Mouse (Mus musculus) MEL (cell line): ENCODE data around the gene Ppp1r8. TPM values are rescaled to one million over a fixed set of nuclear protein-coding genes. Genes with fewer than 3 reads are reported as not detected.

ENCODE experiments used
- DNase-seq: peaks from one replicate; pipeline ENCODE4 v3.0.0; 2011; ENCODE audit warnings: low read depth, low spot score
- H3K27ac ChIP-seq: 2 replicates; pipeline ENCODE4 v1.5.1; 2012; ENCODE audit warnings: low read depth, mild to moderate bottlenecking, control low read depth, low read length, moderate library complexity; ENCODE audit not compliant: control insufficient read depth
- H3K27me3 ChIP-seq, 2 experiments: fragments of 150-350 bp in 1 of 2; sonication (generic) in 1 of 2; 2 replicates each; pipeline ENCODE4 v1.6.1; 2012; ENCODE audit warnings: low read length in 2 of 2, mild to moderate bottlenecking in 2 of 2, improper control_type of control experiment in 1 of 2, moderate library complexity in 1 of 2; ENCODE audit not compliant: insufficient read depth in 2 of 2, control insufficient read depth in 1 of 2
- H3K36me3 ChIP-seq, 2 experiments: 2 replicates each; pipeline ENCODE4 v1.6.1; 2012 to 2014; ENCODE audit warnings: low read length in 2 of 2, improper control_type of control experiment in 1 of 2, inconsistent platforms in 1 of 2, mild to moderate bottlenecking in 1 of 2; ENCODE audit not compliant: insufficient read depth in 2 of 2, control insufficient read depth in 1 of 2
- H3K4me1 ChIP-seq, 2 experiments: fragments of 150-350 bp in 1 of 2; sonication (generic) in 1 of 2; 2 replicates each; pipeline ENCODE4 v1.6.1; 2012; ENCODE audit warnings: low read length in 2 of 2, improper control_type of control experiment in 1 of 2, mild to moderate bottlenecking in 1 of 2; ENCODE audit not compliant: insufficient read depth in 2 of 2, control insufficient read depth in 1 of 2
- H3K4me3 ChIP-seq, 2 experiments: fragments of 150-350 bp in 1 of 2; sonication (generic) in 1 of 2; 2 replicates each; pipeline ENCODE4 v1.5.1; 2012; ENCODE audit warnings: low read depth in 2 of 2, low read length in 2 of 2, mild to moderate bottlenecking in 2 of 2, moderate library complexity in 2 of 2, control low read depth in 1 of 2, improper control_type of control experiment in 1 of 2; ENCODE audit not compliant: control insufficient read depth in 1 of 2, insufficient read depth in 1 of 2
- H3K79me2 ChIP-seq: 2 replicates; pipeline ENCODE4 v1.6.1; 2012; ENCODE audit warnings: mild to moderate bottlenecking, low read length, moderate library complexity; ENCODE audit not compliant: control insufficient read depth, poor library complexity, insufficient read depth
- H3K9ac ChIP-seq: 2 replicates; pipeline ENCODE4 v1.6.1; 2012; ENCODE audit warnings: low read depth, mild to moderate bottlenecking, control low read depth, low read length, moderate library complexity; ENCODE audit not compliant: control insufficient read depth, poor library complexity, severe bottlenecking
- H3K9me3 ChIP-seq: fragments of 150-350 bp; sonication (generic); replicated peaks from 2 replicates; pipeline ENCODE4 v1.6.1; 2012; ENCODE audit warnings: mild to moderate bottlenecking, low read length, improper control_type of control experiment, moderate library complexity; ENCODE audit not compliant: insufficient read depth
- BHLHE40 ChIP-seq: IDR thresholded peaks from 2 replicates; pipeline ENCODE4 v1.6.1; 2012; ENCODE audit warnings: low read depth, mild to moderate bottlenecking, inconsistent platforms, low read length, improper control_type of control experiment, borderline replicate concordance
- CHD1 ChIP-seq: IDR thresholded peaks from 2 replicates; pipeline ENCODE4 v1.6.1; 2012; ENCODE audit warnings: low read depth, mild to moderate bottlenecking, inconsistent platforms, low read length, improper control_type of control experiment
- CHD2 ChIP-seq: IDR thresholded peaks from 2 replicates; pipeline ENCODE4 v1.6.1; 2011; ENCODE audit warnings: low read length, improper control_type of control experiment
- E2F4 ChIP-seq: IDR thresholded peaks from 2 replicates; pipeline ENCODE4 v1.6.1; 2011; ENCODE audit warnings: low read depth, low read length, improper control_type of control experiment, borderline replicate concordance
- ELF1 ChIP-seq: IDR thresholded peaks from 2 replicates; pipeline ENCODE4 v1.6.1; 2014; ENCODE audit warnings: low read depth, mild to moderate bottlenecking, inconsistent platforms, low read length, improper control_type of control experiment, moderate library complexity
- EP300 ChIP-seq, 2 experiments: IDR thresholded peaks; 2 replicates each; pipeline ENCODE4 v1.6.1; 2011; ENCODE audit warnings: improper control_type of control experiment in 2 of 2, low read length in 2 of 2, low read depth in 1 of 2, mild to moderate bottlenecking in 1 of 2
- ETS1 ChIP-seq: IDR thresholded peaks from 2 replicates; pipeline ENCODE4 v1.6.1; 2012; ENCODE audit warnings: low read depth, mild to moderate bottlenecking, inconsistent platforms, low read length, improper control_type of control experiment, moderate library complexity
- GABPA ChIP-seq: IDR thresholded peaks from 2 replicates; pipeline ENCODE4 v1.6.1; 2012; ENCODE audit warnings: low read depth, mild to moderate bottlenecking, inconsistent platforms, low read length, improper control_type of control experiment, moderate library complexity
- HCFC1 ChIP-seq: IDR thresholded peaks from 2 replicates; pipeline ENCODE4 v1.6.1; 2012; ENCODE audit warnings: low read depth, mild to moderate bottlenecking, inconsistent platforms, low read length, improper control_type of control experiment, moderate library complexity
- JUND ChIP-seq: IDR thresholded peaks from 2 replicates; pipeline ENCODE4 v1.6.1; 2011; ENCODE audit warnings: low read depth, mild to moderate bottlenecking, improper control_type of control experiment, low read length
- KAT2A ChIP-seq: conservative IDR thresholded peaks from 2 replicates; pipeline ENCODE4 v1.6.1; 2012; ENCODE audit warnings: low read depth, low read length, improper control_type of control experiment, inconsistent platforms
- MAFK ChIP-seq: IDR thresholded peaks from 2 replicates; pipeline ENCODE4 v1.6.1; 2011; ENCODE audit warnings: low read depth, mild to moderate bottlenecking, low read length, improper control_type of control experiment, borderline replicate concordance
- MAX ChIP-seq: IDR thresholded peaks from 2 replicates; pipeline ENCODE4 v1.6.1; 2011; ENCODE audit warnings: low read length, improper control_type of control experiment
- MEF2A ChIP-seq: IDR thresholded peaks from 2 replicates; pipeline ENCODE4 v1.6.1; 2014; ENCODE audit warnings: low read depth, mild to moderate bottlenecking, inconsistent platforms, low read length, improper control_type of control experiment; ENCODE audit not compliant: poor library complexity, insufficient replicate concordance, severe bottlenecking; ENCODE audit errors: extremely low read depth
- MXI1 ChIP-seq: IDR thresholded peaks from 2 replicates; pipeline ENCODE4 v1.6.1; 2011; ENCODE audit warnings: mild to moderate bottlenecking, low read depth, low read length, improper control_type of control experiment
- MYB ChIP-seq: IDR thresholded peaks from 2 replicates; pipeline ENCODE4 v1.6.1; 2011; ENCODE audit warnings: mild to moderate bottlenecking, low read depth, low read length, improper control_type of control experiment
- MYC ChIP-seq: IDR thresholded peaks from 2 replicates; pipeline ENCODE4 v1.6.1; 2011; ENCODE audit warnings: low read depth, mild to moderate bottlenecking, low read length, improper control_type of control experiment, moderate library complexity
- NELFE ChIP-seq: IDR thresholded peaks from 2 replicates; pipeline ENCODE4 v1.6.1; 2011; ENCODE audit warnings: low read depth, low read length, improper control_type of control experiment
- POLR2A ChIP-seq, 2 experiments: IDR thresholded peaks; 2 replicates each; pipeline ENCODE4 v1.6.1; 2011 to 2012; ENCODE audit warnings: low read length in 2 of 2, mild to moderate bottlenecking in 2 of 2, control low read depth in 1 of 2, improper control_type of control experiment in 1 of 2, low read depth in 1 of 2, moderate library complexity in 1 of 2; ENCODE audit not compliant: control insufficient read depth in 1 of 2, insufficient read depth in 1 of 2, poor library complexity in 1 of 2
- POLR2AphosphoS2 ChIP-seq: IDR thresholded peaks from 2 replicates; pipeline ENCODE4 v1.6.1; 2011; ENCODE audit warnings: low read length, improper control_type of control experiment
- SIN3A ChIP-seq: IDR thresholded peaks from 2 replicates; pipeline ENCODE4 v1.6.1; 2012; ENCODE audit warnings: low read length, improper control_type of control experiment, inconsistent platforms
- TBP ChIP-seq: IDR thresholded peaks from 2 replicates; pipeline ENCODE4 v1.8.0; 2011; ENCODE audit warnings: low read depth, low read length, improper control_type of control experiment
- TCF12 ChIP-seq: IDR thresholded peaks from 2 replicates; pipeline ENCODE4 v1.6.1; 2014; ENCODE audit warnings: low read depth, mild to moderate bottlenecking, inconsistent platforms, low read length, improper control_type of control experiment, moderate library complexity
- UBTF ChIP-seq: IDR thresholded peaks from 2 replicates; pipeline ENCODE4 v1.6.1; 2012; ENCODE audit warnings: low read depth, mild to moderate bottlenecking, inconsistent platforms, low read length, improper control_type of control experiment, moderate library complexity, borderline replicate concordance; ENCODE audit not compliant: insufficient read depth
- ZC3H11A ChIP-seq: IDR thresholded peaks from 2 replicates; pipeline ENCODE4 v1.6.1; 2012; ENCODE audit warnings: low read depth, mild to moderate bottlenecking, inconsistent platforms, low read length, improper control_type of control experiment
- ZKSCAN1 ChIP-seq: IDR thresholded peaks from 2 replicates; pipeline ENCODE4 v1.6.1; 2012; ENCODE audit warnings: low read depth, mild to moderate bottlenecking, inconsistent platforms, low read length, improper control_type of control experiment, moderate library complexity
- ZNF384 ChIP-seq: IDR thresholded peaks from 2 replicates; pipeline ENCODE4 v1.6.1; 2012; ENCODE audit warnings: low read depth, mild to moderate bottlenecking, inconsistent platforms, low read length, improper control_type of control experiment
- polyA plus RNA-seq, 2 experiments: library from polyadenylated mRNA; stranded (reverse) in 1 of 2; unstranded in 1 of 2; fragments of >175 nt in 1 of 2; fragments of >200 nt in 1 of 2; gene quantifications; 2 replicates each; pipeline versions ENCODE4 v1.2.1 to v1.2.4; 2012; ENCODE audit warnings: low replicate concordance in 2 of 2, low read depth in 1 of 2; ENCODE audit not compliant: insufficient read length in 2 of 2, insufficient read depth in 1 of 2, missing spikeins in 1 of 2
- total RNA-seq: library from RNA; depleted of rRNA; stranded (reverse); fragments of 300-350 nt; gene quantifications from 2 replicates; pipeline ENCODE4 v1.2.3, GENCODE M21; 2012

Ppp1r8 gene
- total and polyA plus RNA-seq, 3 experiments, result 83.6 to 103 TPM; not detected in 1

GRCm38 (mm10) chr4:132816404-132816803 is 26.6 kb downstream of the Ppp1r8 start (continued):
- TF ChIP-seq BHLHE40 (no peak), MEF2A (no peak), HCFC1 (no peak), TCF12 (no peak)

- Histone ChIP-seq H3K9me3 (no peaks in the 10 kb centered on the region), H3K9ac (no peak overlapping the region), H3K4me1 (peaks cover 18 to 28% of the 10 kb centered on the region in 2 experiments), H3K27me3 (no peaks in the 10 kb centered on the region), H3K79me2 (no peaks in the 10 kb centered on the region), H3K36me3 (peaks cover 0 to 26% of the 10 kb centered on the region in 2 experiments; a peak in 2 of 4 replicates)
- TF ChIP-seq POLR2A (IDR thresholded peaks at IDR 0.05; ENCODE audit: control insufficient read depth in 1 of 2, insufficient read depth in 1 of 2, low read depth in 1 of 2, low read length in 2 of 2, poor library complexity in 1 of 2), result no peak
- TF ChIP-seq MYC, result no peak
- no peak for TF ChIP-seq KAT2A
- no peak for TF ChIP-seq ZC3H11A
- TF ChIP-seq ZNF384, result no peak
- TF ChIP-seq ZKSCAN1, result no peak
- TF ChIP-seq, all 39 proteins: peak for 0
- H3K4me3 ChIP-seq, result no peak overlapping the region
- no peak overlapping the region for H3K27ac ChIP-seq
- peak; percentile 37 for DNase-seq
These were observed 33.3 kb downstream of the Ppp1r8 start for GRCm38 (mm10) chr4:132809621-132810020.

GRCm38 (mm10) chr4:132807771-132808641 is 35.0 kb downstream of the Ppp1r8 start:
- Histone ChIP-seq H3K27me3 (no peaks in the 10 kb centered on the region), H3K79me2 (no peaks in the 10 kb centered on the region), H3K4me3 (peak overlapping the region in 1 of 2 experiments; percentile 39; a peak in 1 of 4 replicates), H3K36me3 (peaks cover 0 to 33% of the 10 kb centered on the region in 2 experiments; a peak in 2 of 4 replicates), H3K27ac (peak overlapping the region; percentile 54), H3K4me1 (peaks cover 19 to 28% of the 10 kb centered on the region in 2 experiments), H3K9ac (peak overlapping the region; percentile 15), H3K9me3 (no peaks in the 10 kb centered on the region)
- DNase-seq, result peak; percentile 87
- TF ChIP-seq CHD1, result no peak; the same call in 1 of the 2 replicates
- TF ChIP-seq EP300 (IDR thresholded peaks at IDR 0.05; ENCODE audit: low read depth in 1 of 2, low read length in 2 of 2), result peak; percentile 59 to 70
- peak; percentile 38; the same call in 1 of the 2 replicates for TF ChIP-seq NELFE
- TF ChIP-seq MAFK, result no peak
- no peak for TF ChIP-seq KAT2A
- TF ChIP-seq ETS1, result peak; percentile 78
- TF ChIP-seq SIN3A, result peak; percentile 74
- no peak for TF ChIP-seq UBTF
- peak; percentile 59 for TF ChIP-seq TCF12
- TF ChIP-seq MAX, result no peak
- TF ChIP-seq GABPA, result no peak
- TF ChIP-seq E2F4, result no peak
- TF ChIP-seq ZNF384, result peak; percentile 99
- peak; percentile 65 for TF ChIP-seq CHD2
- TF ChIP-seq MYB, result 0 out of 2 replicates have a peak, but pooled peaks have one; percentile 29
- 0 out of 2 replicates have a peak, but pooled peaks have one; percentile 30 for TF ChIP-seq TBP
- no peak for TF ChIP-seq JUND
- no peak; the same call in 1 of the 2 replicates for TF ChIP-seq MXI1
- TF ChIP-seq ZKSCAN1, result peak; percentile 84; the same call in 1 of the 2 replicates
- TF ChIP-seq ELF1, result peak; percentile 66
- 0 out of 2 replicates have a peak, but pooled peaks have one; percentile 51 for TF ChIP-seq MYC
- no peak for TF ChIP-seq POLR2AphosphoS2
